Mouse (Mus musculus) left cerebral cortex, postnatal 14 days (tissue): ENCODE data around the gene Itga9. TPM values are rescaled to one million over a fixed set of nuclear protein-coding genes. Genes with fewer than 3 reads are reported as not detected.

Experiments
- DNase-seq, 2 experiments: peaks; one replicate each; pipeline ENCODE4 v3.0.0; 2021 to 2022; ENCODE audit warnings: low spot score in 2 of 2, mixed read lengths in 1 of 2
- intact Hi-C: fragments of 180-260 bp; cut with DNase I; formaldehyde crosslinking; loops from one replicate; pipeline ENCODE4 v1.15.1; 2025
- total RNA-seq, 2 experiments: library from RNA; stranded (reverse); gene quantifications; 2 replicates each; pipeline ENCODE4 v1.2.3; 2021

Itga9 gene
- total RNA-seq, 2 experiments from 2014 or later = 7.3 to 8.9 TPM

GRCm38 (mm10) chr9:118638642-118639210 lies 32.2 kb downstream of the Itga9 start:
- intact Hi-C loops = no loop called here
- DNase-seq = no peak

GRCm38 (mm10) chr9:118645698-118646355 lies 39.3 kb downstream of the Itga9 start:
- intact Hi-C loops = no loop called here
- DNase-seq = no peak

GRCm38 (mm10) chr9:118647495-118647894 lies 41.0 kb downstream of the Itga9 start:
- intact Hi-C loops = no loop called here

GRCm38 (mm10) chr9:118650976-118651375 lies 44.5 kb downstream of the Itga9 start:
- DNase-seq = no peak

More at GRCm38 (mm10) chr9:118647495-118647894, 41.0 kb downstream of the Itga9 start:
- DNase-seq = no peak

GRCm38 (mm10) chr9:118651939-118652338 lies 45.4 kb downstream of the Itga9 start:
- no peak for DNase-seq
- intact Hi-C loops = no loop called here

More at GRCm38 (mm10) chr9:118650976-118651375, 44.5 kb downstream of the Itga9 start:
- intact Hi-C loops = no loop called here

- intact Hi-C loops = no loop called here
- DNase-seq = no peak
Measured at GRCm38 (mm10) chr9:118653436-118653835, 46.9 kb downstream of the Itga9 start.

- no peak for DNase-seq
- intact Hi-C loops = no loop called here
Measured at GRCm38 (mm10) chr9:118654969-118655368, 48.5 kb downstream of the Itga9 start.

- no peak for DNase-seq
Measured at GRCm38 (mm10) chr9:118655726-118656125, 49.2 kb downstream of the Itga9 start.

GRCm38 (mm10) chr9:118658159-118658558 lies 51.7 kb downstream of the Itga9 start:
- peak in 1 of 2 experiments; percentile 39 for DNase-seq
- intact Hi-C loops = no loop called here

More at GRCm38 (mm10) chr9:118655726-118656125, 49.2 kb downstream of the Itga9 start:
- intact Hi-C loops = no loop called here

- intact Hi-C loops = no loop called here
- no peak for DNase-seq
Measured at GRCm38 (mm10) chr9:118659809-118660208, 53.3 kb downstream of the Itga9 start.

GRCm38 (mm10) chr9:118660259-118660658 lies 53.8 kb downstream of the Itga9 start:
- intact Hi-C loops = no loop called here
- no peak for DNase-seq

GRCm38 (mm10) chr9:118662026-118662425 lies 55.5 kb downstream of the Itga9 start:
- DNase-seq = no peak
- intact Hi-C loops = no loop called here

- no peak for DNase-seq
- intact Hi-C loops = no loop called here
Measured at GRCm38 (mm10) chr9:118662476-118662875, 56.0 kb downstream of the Itga9 start.

GRCm38 (mm10) chr9:118663938-118664337 lies 57.4 kb downstream of the Itga9 start:
- DNase-seq = no peak
- intact Hi-C loops = no loop called here

- intact Hi-C loops = no loop called here
- DNase-seq = no peak
Measured at GRCm38 (mm10) chr9:118666069-118666468, 59.6 kb downstream of the Itga9 start.

- DNase-seq = no peak
- intact Hi-C loops = no loop called here
Measured at GRCm38 (mm10) chr9:118669696-118670095, 63.2 kb downstream of the Itga9 start.

- peak; percentile 21 to 37 for DNase-seq
Measured at GRCm38 (mm10) chr9:118674277-118674676, 67.8 kb downstream of the Itga9 start.

GRCm38 (mm10) chr9:118674761-118675160 lies 68.3 kb downstream of the Itga9 start:
- intact Hi-C loops = no loop called here

More at GRCm38 (mm10) chr9:118674277-118674676, 67.8 kb downstream of the Itga9 start:
- intact Hi-C loops = no loop called here

GRCm38 (mm10) chr9:118675573-118676170 lies 69.2 kb downstream of the Itga9 start:
- intact Hi-C loops = no loop called here
- DNase-seq = no peak

More at GRCm38 (mm10) chr9:118674761-118675160, 68.3 kb downstream of the Itga9 start:
- no peak for DNase-seq

GRCm38 (mm10) chr9:118676692-118677091 lies 70.2 kb downstream of the Itga9 start:
- DNase-seq = no peak
- intact Hi-C loops = no loop called here

GRCm38 (mm10) chr9:118677349-118677748 lies 70.9 kb downstream of the Itga9 start:
- intact Hi-C loops = no loop called here

More at GRCm38 (mm10) chr9:118677349-118677748, 70.9 kb downstream of the Itga9 start:
- DNase-seq = no peak
